Mouse (Mus musculus): ENCODE measurements around the gene Lrp3. TPM values are rescaled to one million over a fixed set of nuclear protein-coding genes. Genes with fewer than 3 reads are reported as not detected.
"Not testable (repeated sequence)": the region's sequence is repeated elsewhere in the genome, so short reads cannot be mapped to it uniquely, and the experiment has no call there.

Lrp3 gene
- 1 to 10 TPM; 7.5 to 8.6 TPM for total RNA-seq (2021)
- long read RNA-seq, experiment 1, full-length matches to known transcripts: 28 of 36 reads
- long read RNA-seq, experiment 1, partial matches to known transcripts: 1 of 36 reads
- long read RNA-seq, experiment 1, other reads (novel, unspliced or antisense): 7 of 36 reads
- long read RNA-seq, experiment 2, full-length matches to known transcripts: 26 of 39 reads
- long read RNA-seq, experiment 2, partial matches to known transcripts: 2 of 39 reads
- long read RNA-seq, experiment 2, other reads (novel, unspliced or antisense): 11 of 39 reads

GRCm38 (mm10) chr7:35215225-35215624, at the start of gene Lrp3:
Gene Lrp3 (minus strand): TSS chr7:35215498.
- peak; percentile 90 for DNase-seq
- TF ChIP-seq CTCF (IDR thresholded peaks at IDR 0.05): no peak
- intact Hi-C loops (cut with DNase I): no loop called here
- Histone ChIP-seq H3K27ac (peak within 1 kb of the TSS; percentile 54), H3K4me3 (peak within 1 kb of the TSS; percentile 79)

GRCm38 (mm10) chr7:35264746-35265145, 49.4 kb upstream of the Lrp3 start:
- peak; percentile 76 for TF ChIP-seq CTCF (IDR thresholded peaks at IDR 0.05)
- intact Hi-C loops (cut with DNase I): loop anchor here (5.0 kb wide), 2 partner anchors 92 to 237 kb away; no protein-coding TSS in a partner anchor
- H3K4me3 ChIP-seq: no peak overlapping the region
- H3K27ac ChIP-seq: no peak overlapping the region
- DNase-seq: peak; percentile 53

GRCm38 (mm10) chr7:35263595-35264489, 48.5 kb upstream of the Lrp3 start:
- no peak for TF ChIP-seq CTCF (IDR thresholded peaks at IDR 0.05)
- no peak for DNase-seq
- Histone ChIP-seq H3K4me3 (no peak overlapping the region), H3K27ac (no peak overlapping the region)
- intact Hi-C loops (cut with DNase I): loop anchor here (5.0 kb wide), 1 partner anchor 237 kb away; no protein-coding TSS in a partner anchor

GRCm38 (mm10) chr7:35259384-35259783, 44.1 kb upstream of the Lrp3 start:
- Histone ChIP-seq H3K4me3 (no peak overlapping the region), H3K27ac (no peak overlapping the region)
- TF ChIP-seq CTCF (IDR thresholded peaks at IDR 0.05): peak; percentile 25; the same call in 1 of the 2 replicates
- no peak for DNase-seq
- intact Hi-C loops (cut with DNase I): loop anchor here (5.0 kb wide), 1 partner anchor 72 kb away; the partner anchor contains the start of gene Slc7a10

- no peak overlapping the region for H3K27ac ChIP-seq
- intact Hi-C loops (cut with DNase I): loop anchor here (5.0 kb wide), 1 partner anchor 71 kb away; the partner anchor contains the start of gene Slc7a10
- no peak for DNase-seq
- no peak for TF ChIP-seq CTCF (IDR thresholded peaks at IDR 0.05)
- H3K4me3 ChIP-seq: no peak overlapping the region
Measured at GRCm38 (mm10) chr7:35258294-35258693, 43.0 kb upstream of the Lrp3 start.

- intact Hi-C loops (cut with DNase I): no loop called here
- no peak for DNase-seq
- no peak overlapping the region for H3K27ac ChIP-seq
- TF ChIP-seq CTCF (IDR thresholded peaks at IDR 0.05): peak; percentile 35; the same call in 1 of the 2 replicates
- peak overlapping the region; percentile 47 for H3K4me3 ChIP-seq
Measured at GRCm38 (mm10) chr7:35252041-35252558, 36.8 kb upstream of the Lrp3 start.

- intact Hi-C loops (cut with DNase I); DNase-seq; H3K4me3 ChIP-seq; H3K27ac ChIP-seq: not testable (repeated sequence)
Measured at GRCm38 (mm10) chr7:35237935-35238334, 22.6 kb upstream of the Lrp3 start.

GRCm38 (mm10) chr7:35235308-35235707, 20.0 kb upstream of the Lrp3 start:
- DNase-seq: peak; percentile 51
- no peak for TF ChIP-seq CTCF (IDR thresholded peaks at IDR 0.05)
- peak overlapping the region; percentile 94 for H3K27ac ChIP-seq
- intact Hi-C loops (cut with DNase I): loop anchor here (2.0 kb wide), 1 partner anchor 19 kb away; no protein-coding TSS in a partner anchor
- H3K4me3 ChIP-seq: peak overlapping the region; percentile 82

- Histone ChIP-seq H3K27ac (peak overlapping the region; percentile 94), H3K4me3 (peak overlapping the region; percentile 82)
- TF ChIP-seq CTCF (IDR thresholded peaks at IDR 0.05): no peak
- intact Hi-C loops (cut with DNase I): loop anchor here (2.0 kb wide), 1 partner anchor 18 kb away; no protein-coding TSS in a partner anchor
- peak; percentile 95 for DNase-seq
Measured at GRCm38 (mm10) chr7:35234361-35235245, 19.3 kb upstream of the Lrp3 start.

GRCm38 (mm10) chr7:35233861-35234260, 18.6 kb upstream of the Lrp3 start:
- intact Hi-C loops (cut with DNase I): loop anchor here (2.0 kb wide), 1 partner anchor 17 kb away; no protein-coding TSS in a partner anchor
- Histone ChIP-seq H3K4me3 (peak overlapping the region; percentile 82), H3K27ac (peak overlapping the region; percentile 94)
- no peak for DNase-seq
- no peak for TF ChIP-seq CTCF (IDR thresholded peaks at IDR 0.05)

- no peak for DNase-seq
- no peak for TF ChIP-seq CTCF (IDR thresholded peaks at IDR 0.05)
- Histone ChIP-seq H3K27ac (no peak overlapping the region), H3K4me3 (no peak overlapping the region)
- intact Hi-C loops (cut with DNase I): no loop called here
Measured at GRCm38 (mm10) chr7:35232796-35233455, 17.6 kb upstream of the Lrp3 start.

All from gastrocnemius, adult 2 months (tissue).